Mouse (Mus musculus) spleen, postnatal 4 days (tissue): ENCODE results near the gene Klk4.

ENCODE experiments used
- DNase-seq, 2 experiments: peaks; one replicate each; pipeline ENCODE4 v3.0.0; 2022; ENCODE audit warnings: low spot score in 2 of 2

The Klk4 gene

GRCm38 (mm10) chr7:43880912-43881311 is at the start of gene Klk4:
Gene Klk4 (plus strand): TSS chr7:43881160.
- no peak for DNase-seq

DNA sequence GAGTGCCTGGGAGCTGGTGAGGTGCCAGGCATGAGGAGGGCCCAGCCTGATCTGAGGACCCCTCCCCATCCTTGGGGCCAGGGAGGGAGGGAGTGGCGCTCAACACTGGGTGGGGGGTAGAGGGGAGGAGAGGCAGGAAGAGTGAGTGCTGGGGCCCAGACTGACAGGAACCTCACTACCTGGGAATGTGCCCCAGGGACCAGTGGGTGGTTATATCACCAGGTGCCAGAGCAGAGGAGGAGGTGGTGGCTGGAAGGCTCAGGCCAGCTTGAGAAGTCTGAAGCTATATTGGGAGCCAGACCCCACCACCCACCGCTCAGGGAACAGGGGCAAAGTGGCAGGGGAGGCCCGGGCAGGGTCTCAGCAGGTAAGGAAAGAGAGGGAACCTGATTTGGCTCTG is 39.3 kb upstream of the Klk4 start, which contains the start of gene Klk5:
TSS of gene Klk5 (plus strand) at position 271 of the 400 bp plus-strand sequence.
- DNase-seq = no peak

GRCm38 (mm10) chr7:43843801-43844200 is 37.2 kb upstream of the Klk4 start:
- DNase-seq = no peak

GRCm38 (mm10) chr7:43851616-43852015 is 29.3 kb upstream of the Klk4 start:
- no peak for DNase-seq

DNA sequence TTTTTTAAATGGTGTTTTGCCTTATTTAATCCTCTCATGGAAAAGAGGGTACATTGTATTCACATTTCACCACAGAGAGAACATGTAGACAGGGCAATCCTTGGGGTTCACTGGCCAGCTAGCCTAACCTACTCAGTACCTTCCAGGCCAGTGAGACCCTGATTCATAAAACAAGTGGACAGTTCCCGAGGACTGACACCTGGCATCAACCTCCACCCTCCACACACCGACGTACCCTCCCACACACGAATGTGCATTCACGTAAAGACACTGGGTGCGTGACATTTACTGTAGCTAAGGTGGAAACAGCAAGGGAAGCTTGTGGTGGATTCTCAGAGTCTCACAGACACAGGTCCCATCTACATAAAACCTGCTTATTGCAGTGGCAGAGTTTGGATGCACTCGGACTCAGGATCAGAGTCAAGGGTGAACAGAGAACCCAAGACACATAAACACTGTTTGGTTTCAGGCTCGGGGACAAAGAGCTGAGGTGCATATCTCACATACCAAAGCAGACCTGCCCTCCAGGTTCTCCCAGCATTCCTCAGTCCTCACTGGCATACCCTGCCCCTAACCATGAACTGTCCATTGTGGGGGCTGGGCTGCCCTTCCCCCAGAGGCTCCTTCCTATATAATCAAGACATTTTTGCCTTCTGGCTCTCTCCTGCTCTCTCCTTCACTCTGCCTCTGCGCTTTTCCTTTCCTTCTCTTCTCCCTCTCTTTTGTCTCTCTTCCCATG is 26.1 kb upstream of the Klk4 start:
- DNase-seq = no peak

DNA sequence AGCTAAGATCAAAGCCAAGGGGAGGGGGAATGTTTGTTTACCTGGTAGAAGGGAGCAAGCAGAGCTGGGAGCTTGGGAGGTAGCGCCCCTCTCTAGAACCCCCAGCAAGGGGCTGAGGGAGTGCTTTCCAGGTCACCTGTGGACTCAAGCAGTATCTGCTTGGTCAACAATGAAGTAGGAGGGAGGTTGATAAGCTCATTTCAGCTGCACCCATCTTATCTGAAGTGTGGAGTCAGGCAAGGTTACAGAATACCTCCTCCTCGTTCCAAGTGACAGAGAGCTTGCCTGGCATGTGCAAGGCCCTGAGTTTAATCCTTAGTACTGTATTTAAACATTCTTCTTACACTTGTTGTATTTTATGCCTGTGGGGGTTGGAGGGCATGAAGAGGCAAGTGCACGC is 25.3 kb upstream of the Klk4 start:
- DNase-seq = no peak

DNA sequence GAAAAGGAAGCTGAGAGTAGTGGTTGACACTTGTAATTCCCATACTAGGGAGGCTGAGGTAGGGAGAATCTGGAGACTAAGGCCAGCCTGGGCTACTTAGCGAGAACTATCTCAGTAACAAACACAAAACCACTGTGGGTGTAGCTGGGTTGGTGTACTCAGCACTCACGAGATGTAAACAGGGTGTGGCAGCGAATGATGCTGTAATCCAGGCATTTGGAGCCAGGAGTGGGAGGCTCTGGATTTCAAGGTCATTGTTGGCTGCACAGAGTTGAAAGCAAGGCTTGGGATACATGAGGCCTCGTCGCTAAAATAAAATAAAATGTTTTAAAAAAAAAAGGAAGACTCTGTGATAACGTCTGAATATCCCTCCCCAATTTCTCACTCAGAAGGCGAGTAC is 24.7 kb upstream of the Klk4 start:
- DNase-seq = no peak

GRCm38 (mm10) chr7:43857501-43857900 is 23.5 kb upstream of the Klk4 start:
- no peak for DNase-seq

DNA sequence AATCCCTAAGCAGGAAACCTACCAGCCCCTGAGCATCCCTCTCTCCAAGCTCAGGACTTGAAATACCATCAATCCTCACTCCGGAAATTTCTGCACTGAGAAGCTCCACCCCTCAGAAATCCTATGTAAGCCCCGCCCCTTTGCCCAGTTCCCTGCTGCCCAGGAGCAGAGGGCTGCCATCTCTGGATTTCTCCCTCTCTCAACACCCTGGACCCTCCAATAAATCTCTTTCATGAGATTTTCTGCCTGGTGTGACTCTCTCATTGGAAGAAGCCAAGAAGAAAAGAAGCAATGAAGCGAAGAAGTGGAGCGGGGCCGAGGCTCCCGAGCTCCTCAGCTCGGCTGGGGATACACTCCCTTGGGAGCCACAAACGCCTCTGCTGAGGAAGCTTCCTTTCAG is 20.5 kb upstream of the Klk4 start:
- DNase-seq = no peak

- DNase-seq = peak; percentile 15 to 67
Observed at GRCm38 (mm10) chr7:43873237-43873636, 7.7 kb upstream of the Klk4 start.

GRCm38 (mm10) chr7:43873674-43874073 is 7.3 kb upstream of the Klk4 start:
- DNase-seq = no peak

DNA sequence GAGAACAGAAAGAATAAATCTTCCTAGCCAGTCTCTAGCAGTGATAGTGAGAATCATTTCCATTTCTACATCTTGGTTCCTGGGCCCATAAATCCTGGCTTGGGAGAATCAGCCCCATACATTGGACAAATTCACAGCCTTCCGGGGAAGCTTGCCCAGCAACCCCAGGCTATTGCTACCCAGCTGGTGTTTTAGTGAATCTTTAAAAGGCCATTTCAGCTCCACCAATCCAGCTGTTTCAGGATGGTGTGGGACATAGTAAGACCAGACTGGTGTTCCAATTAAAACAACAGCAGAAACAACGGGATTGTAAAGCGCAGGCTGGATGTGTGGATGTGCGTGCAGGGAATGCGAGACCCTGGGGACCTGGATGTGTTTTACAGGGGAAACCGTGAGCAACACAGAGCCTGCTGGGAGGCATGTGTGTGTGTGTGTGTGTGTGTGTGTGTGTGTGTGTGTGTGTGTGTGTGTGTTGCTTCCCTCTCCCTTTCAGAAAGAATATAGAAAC is 6.0 kb upstream of the Klk4 start:
- no peak for DNase-seq

DNA sequence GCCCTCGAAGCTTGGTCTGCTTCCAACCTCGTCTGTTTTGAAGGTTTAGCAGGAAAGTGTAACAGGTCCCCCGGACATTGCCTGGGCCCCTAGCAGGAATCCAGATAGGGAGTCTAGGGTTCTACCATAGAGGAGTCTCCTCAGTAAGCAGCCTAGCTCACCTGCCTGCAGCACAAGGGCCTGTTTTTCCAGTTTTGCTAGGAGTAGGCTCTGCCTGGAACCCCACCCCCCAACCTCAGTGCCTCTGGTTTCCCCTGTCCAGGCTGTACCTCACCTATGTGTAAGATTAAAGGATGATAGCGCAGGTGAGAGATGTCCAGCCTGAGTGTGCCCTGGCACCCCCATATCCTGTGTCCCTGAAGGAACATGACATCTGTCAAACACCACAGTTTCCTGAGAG is 4.5 kb upstream of the Klk4 start:
- DNase-seq = no peak

GRCm38 (mm10) chr7:43878281-43878680 is 2.7 kb upstream of the Klk4 start:
- DNase-seq = no peak

- no peak for DNase-seq
Observed at GRCm38 (mm10) chr7:43882346-43882745, 1.4 kb downstream of the Klk4 start.

DNA sequence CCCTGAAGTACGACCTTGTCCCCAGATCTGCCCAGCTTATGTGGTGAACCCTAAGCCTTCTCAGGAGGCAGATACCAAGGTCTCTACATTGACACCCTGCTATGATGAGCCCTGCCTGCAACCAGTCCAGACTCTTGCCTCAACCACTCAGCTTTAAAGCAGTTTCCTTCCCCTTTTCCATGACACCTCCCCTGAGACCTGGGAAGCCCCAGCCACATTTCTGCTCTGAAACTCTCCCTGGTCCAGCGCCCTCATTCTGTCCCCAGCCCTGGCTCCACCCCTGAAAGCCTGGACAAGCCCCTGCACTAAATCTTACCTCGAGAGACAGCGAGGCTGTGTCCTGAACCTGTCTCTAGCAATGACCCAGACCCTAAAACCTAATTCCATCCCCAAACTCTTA is 1.9 kb downstream of the Klk4 start:
- no peak for DNase-seq

DNA sequence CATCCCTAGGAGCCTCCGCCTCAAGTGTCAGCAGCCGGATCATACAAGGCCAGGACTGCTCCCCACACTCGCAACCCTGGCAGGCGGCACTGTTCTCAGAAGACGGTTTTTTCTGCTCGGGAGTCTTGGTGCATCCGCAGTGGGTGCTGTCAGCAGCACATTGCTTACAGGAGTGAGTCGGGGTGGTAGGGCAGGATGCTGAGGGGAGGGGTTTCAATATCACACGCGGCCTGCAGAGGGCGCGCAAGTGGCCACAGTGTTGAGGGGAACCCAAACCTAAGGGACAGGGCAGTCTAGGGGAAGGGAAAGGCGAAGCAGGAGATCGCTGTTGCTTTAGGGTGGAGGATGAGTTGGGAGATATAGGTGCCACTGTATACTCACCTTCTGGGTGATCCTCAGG is 2.6 kb downstream of the Klk4 start:
- DNase-seq = peak; percentile 22 to 67

GRCm38 (mm10) chr7:43891365-43891764 is 10.4 kb downstream of the Klk4 start:
- no peak for DNase-seq

- DNase-seq = no peak
Observed at GRCm38 (mm10) chr7:43891788-43892187, 10.8 kb downstream of the Klk4 start.

- peak; percentile 52 to 80 for DNase-seq
Observed at GRCm38 (mm10) chr7:43894836-43895235, 13.9 kb downstream of the Klk4 start.

DNA sequence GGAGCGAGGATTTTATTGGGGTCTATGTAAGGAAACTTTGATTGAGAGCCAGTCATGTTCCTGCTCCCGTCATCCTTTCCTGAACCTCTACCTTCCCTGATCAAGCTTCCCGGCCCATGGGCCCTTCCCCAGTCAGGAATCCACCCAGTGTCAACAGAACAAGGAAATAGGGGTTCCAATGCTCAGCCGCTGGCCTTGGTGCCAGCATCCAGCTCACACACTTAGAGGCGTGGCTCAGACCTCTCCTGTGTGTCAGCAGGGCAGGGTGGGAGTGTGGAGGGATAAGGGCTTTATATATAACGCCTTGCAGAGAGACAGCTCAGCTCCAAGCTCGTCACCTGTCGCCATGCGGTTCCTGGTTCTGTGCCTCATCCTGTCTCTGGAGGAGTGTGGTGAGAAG is 33.9 kb downstream of the Klk4 start:
- peak in 1 of 2 experiments; percentile 43 for DNase-seq

DNA sequence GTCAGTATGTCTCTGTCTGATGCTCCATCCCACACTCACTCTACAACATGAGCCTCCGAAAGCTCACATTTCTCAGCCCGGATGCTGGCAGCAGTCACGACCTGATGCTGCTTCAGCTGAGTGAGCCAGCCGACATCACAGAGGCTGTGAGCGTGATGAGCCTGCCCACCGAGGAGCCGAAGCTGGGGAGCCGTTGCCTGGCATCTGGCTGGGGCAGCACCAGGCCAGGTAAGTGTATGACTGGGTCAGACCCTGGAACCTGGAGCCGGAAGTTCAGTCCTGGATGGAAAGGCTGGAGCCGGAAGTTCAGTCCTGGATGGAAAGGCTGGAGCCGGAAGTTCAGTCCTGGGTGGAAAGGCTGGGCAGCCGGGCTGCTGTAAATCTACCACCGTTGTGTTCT is 37.5 kb downstream of the Klk4 start:
- peak in 1 of 2 experiments; percentile 56 for DNase-seq

GRCm38 (mm10) chr7:43918871-43919270 is 37.9 kb downstream of the Klk4 start:
- peak in 1 of 2 experiments; percentile 51 for DNase-seq
